Mouse (Mus musculus): Measurements from ENCODE around the gene Nsun3.

Nsun3 gene

DNA sequence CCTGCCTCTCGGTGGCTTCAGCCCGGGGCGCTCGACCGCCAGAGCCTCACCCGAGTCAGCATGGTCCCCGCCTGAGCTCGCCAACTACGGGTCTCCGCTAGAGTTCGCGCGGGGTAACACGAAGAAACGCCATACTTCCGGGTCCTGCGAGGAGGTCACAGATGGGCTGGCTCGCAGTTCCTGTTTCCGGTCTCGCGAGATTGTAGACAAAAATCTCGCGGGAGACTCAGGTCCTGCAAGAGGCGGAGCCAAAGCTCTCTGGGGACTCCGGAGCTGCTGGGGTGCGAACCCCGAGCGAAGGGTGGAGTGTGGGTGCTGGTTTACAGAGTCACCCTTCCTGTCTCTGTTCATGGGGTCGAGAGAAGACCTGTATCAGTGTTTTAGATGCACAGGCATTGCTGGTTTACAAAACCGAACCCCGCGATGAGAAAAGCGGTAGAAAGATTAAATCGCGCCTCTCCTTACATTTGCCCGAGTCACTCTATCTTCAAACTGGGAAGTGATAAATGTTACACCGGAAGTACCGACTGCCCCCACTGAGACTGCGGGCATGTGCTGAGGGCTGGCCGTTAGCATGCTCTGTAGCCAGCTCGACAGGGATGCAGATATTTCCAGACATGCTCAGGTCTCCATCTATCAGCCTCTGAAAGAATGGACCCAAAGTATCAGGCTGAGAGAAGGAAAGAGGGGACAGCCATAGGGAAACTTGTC is at the start of gene Nsun3:
TSS of gene Nsun3 (minus strand) at position 198 of the 711 bp plus-strand sequence.
- peak; percentile 96 for DNase-seq

GRCm38 (mm10) chr16:62834016-62834735 is 47.6 kb upstream of the Nsun3 start:
- DNase-seq = no peak

DNA sequence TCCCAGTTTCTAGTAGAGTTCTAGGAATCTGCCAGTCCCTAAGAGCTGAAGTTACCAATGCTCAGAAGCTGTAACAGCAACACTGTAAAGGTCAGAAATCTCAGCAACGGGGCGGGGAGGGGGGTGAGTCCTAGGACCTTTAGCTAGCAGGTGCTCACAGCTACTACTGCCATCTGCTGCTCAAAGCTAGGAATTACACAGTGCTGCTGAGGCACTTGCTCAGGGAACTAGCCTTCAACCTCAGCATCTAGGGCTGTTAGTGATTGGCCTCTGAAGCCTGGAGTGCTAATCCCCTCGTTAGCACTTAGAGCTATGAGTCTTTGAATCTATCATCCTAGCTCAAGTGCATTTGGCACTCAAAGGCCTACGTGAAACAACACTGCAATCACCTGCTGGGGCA is 45.9 kb upstream of the Nsun3 start:
- peak; percentile 54 for DNase-seq

DNA sequence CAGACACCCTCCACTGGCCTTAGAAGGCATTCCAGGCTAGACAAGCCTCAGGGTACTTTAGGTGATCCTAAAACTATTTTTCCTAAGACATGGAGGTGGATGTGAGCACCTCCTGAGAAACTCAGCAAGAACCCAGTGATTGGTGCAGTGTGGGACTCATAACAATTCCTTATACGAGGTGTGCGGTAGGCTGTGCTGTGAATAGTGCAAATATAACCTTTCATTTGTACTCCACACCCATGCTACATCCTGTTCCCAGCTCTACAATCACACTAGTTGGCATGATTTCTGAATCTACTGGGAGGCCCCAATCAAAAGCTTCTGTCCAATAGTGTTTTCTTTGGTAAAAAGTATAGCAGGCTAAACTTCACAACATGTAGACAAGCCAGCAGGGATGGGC is 45.4 kb upstream of the Nsun3 start:
- no peak for DNase-seq

DNA sequence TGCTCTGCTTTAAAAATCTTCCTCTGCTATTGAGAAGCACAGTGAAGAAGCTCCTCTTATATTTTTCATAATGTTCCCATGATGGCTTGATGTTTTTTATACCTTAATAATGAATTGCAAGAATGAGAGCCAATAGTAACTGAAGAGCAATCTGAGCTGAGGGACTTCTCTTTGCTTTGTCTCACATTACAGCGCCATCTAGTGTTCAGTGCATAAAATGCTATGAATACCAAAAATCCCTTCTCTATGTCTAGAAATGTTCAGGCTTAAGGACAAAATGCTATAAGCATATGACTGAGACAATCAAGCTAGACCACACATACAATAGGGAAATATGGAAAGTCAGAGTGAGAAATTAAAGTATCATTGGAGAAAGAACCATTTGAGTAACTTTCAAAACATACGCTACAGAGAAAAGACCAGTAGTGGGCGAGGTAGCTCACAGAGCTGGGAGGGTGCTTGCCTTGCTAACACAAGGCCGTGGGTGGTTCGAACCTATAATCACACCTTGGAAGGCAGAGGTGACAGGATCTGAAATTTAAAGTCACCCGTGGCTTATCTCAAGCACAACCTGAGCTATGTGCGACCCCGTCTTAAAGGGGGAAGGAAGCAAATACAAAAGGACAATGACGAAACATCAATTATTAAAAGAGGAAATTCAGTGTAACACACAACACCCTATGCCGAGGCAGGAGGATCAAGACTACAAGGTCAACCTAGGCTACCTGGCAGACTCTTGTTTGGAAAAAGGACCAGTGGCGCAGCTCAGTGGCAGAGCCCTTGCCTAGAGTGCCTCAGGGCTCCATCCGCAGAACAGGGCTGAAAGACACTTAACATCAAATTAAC is 39.8 kb upstream of the Nsun3 start:
- peak; percentile 21 for DNase-seq

GRCm38 (mm10) chr16:62822472-62822871 is 35.9 kb upstream of the Nsun3 start:
- no peak for DNase-seq

DNA sequence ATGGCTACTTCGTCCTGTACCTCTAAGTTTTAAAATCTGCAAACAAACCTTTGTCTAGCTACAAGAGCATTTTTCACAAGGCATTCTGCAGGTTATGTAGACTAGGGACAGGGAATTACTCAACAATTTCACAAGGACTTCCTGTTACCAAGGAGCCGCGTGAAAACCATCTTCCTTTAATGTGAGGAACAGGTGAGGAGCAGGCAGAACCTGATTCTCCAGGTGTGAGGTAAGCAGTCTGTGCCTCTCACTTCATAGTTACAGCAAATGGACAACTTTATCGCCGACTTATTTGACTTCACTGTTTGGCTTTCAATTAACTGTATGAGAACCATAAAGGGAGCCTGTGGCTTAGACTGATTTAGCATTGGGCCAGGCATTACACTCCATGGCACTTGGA is 27.9 kb upstream of the Nsun3 start, which contains the start of gene Stx19:
TSS of gene Stx19 (plus strand) at position 186 of the 400 bp plus-strand sequence.
- DNase-seq = no peak

DNA sequence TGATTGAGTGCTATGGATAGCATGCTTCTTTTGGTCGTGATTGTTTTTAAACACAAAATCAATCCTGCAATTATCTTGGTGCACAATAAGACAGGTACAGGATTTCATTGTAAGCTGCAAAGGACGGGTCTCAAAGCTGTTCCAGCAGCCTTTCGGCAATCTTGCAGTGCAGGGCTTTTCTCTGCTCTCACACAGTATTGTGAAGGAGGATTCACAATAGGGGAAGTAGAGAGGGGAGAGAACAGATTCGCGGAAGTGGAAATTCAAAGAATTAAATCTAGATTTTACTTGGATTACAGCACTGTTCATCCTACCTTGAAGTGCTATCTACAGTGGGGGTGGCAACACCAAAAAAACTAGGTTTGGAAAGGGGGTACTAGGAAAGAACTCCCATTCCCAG is 27.2 kb upstream of the Nsun3 start:
- DNase-seq = no peak

- DNase-seq = no peak
Measured at GRCm38 (mm10) chr16:62810855-62811254, 24.2 kb upstream of the Nsun3 start.

- DNase-seq = no peak
Measured at GRCm38 (mm10) chr16:62807249-62807979, 20.8 kb upstream of the Nsun3 start.

GRCm38 (mm10) chr16:62804621-62805020 is 18.0 kb upstream of the Nsun3 start:
- DNase-seq = no peak

GRCm38 (mm10) chr16:62799839-62800238 is 13.2 kb upstream of the Nsun3 start:
- DNase-seq = no peak

DNA sequence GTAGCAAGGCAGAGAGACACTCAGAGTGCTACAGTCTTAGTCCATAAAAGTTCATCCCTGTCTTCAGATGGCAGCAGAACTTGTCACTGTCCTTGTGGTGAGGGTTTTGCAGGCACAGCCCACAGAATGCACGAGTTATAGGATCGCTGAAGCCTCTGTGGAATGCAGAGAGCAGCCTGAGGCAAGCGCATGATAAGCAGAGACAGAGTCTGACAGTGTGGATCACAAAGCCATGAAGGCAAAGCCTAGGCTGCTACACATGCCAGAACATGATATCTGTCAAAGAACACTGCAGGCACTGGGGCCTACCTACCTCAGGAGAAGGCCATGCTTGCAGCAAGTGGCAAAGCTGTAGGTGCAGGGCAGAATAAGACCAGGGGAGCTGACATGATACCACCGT is 12.8 kb upstream of the Nsun3 start:
- DNase-seq = no peak

- no peak for DNase-seq
Measured at GRCm38 (mm10) chr16:62798808-62799207, 12.2 kb upstream of the Nsun3 start.

DNA sequence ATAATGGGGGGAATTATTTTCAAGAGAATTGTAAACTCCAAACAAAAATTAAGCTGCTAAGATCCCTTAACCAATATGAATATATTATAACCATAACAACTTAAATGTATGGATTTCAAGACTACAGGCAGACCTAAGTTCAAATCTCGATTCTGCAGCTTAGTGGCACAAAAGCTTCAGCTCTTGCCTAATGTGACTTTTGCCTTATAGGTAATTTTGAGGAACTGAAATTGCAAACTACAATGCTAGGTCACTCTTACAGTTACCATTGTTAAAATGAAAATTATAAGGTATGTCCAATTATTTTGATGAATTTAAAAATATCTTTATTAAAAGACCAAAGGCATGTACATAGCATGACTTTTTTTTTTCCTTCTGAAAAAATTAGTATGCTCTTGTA is 10.0 kb upstream of the Nsun3 start:
- no peak for DNase-seq

- peak; percentile 18 for DNase-seq
Measured at GRCm38 (mm10) chr16:62782229-62782628, 4.4 kb downstream of the Nsun3 start.

- DNase-seq = no peak
Measured at GRCm38 (mm10) chr16:62778282-62778681, 8.3 kb downstream of the Nsun3 start.

DNA sequence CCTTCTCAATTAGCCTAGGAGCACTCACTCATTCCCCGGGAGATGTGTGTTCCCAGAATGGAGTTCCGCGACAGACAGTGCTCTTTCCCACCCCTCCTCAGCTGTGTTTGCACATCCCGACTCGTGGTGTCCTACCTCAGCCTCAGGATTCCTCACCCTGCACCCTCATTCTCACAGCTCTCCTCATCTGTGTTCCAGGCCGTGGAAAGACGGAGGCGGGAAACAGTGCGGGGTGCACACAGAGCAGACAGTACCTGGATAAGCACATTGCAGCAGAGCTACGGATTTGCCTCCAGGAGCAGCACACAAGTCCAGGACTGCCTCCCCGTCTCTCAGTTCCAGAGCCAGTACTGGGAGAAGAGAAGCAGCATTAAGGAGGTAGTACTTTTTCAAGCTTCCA is 10.6 kb downstream of the Nsun3 start:
- no peak for DNase-seq

- DNase-seq = no peak
Measured at GRCm38 (mm10) chr16:62773462-62773861, 13.2 kb downstream of the Nsun3 start.

DNA sequence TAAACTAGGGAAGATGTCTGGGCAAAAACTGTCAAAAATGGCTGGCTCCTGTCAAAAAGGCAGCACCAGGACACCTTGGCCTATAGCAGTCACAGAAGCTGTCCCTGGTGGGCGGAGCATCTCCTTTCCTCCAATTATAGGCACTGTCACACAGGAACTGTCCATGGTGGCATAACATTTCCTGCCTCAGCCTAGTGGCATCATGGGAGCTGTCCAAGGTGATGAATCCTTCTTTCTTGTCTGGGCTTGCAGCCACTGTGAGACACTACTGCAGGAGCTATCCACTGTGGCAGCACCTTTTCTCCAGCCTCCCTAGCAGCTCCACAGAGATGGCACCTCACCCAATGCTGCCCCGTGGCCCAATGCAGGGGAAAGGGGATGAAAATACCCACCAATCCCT is 28.3 kb downstream of the Nsun3 start:
- DNase-seq = peak; percentile 11

DNA sequence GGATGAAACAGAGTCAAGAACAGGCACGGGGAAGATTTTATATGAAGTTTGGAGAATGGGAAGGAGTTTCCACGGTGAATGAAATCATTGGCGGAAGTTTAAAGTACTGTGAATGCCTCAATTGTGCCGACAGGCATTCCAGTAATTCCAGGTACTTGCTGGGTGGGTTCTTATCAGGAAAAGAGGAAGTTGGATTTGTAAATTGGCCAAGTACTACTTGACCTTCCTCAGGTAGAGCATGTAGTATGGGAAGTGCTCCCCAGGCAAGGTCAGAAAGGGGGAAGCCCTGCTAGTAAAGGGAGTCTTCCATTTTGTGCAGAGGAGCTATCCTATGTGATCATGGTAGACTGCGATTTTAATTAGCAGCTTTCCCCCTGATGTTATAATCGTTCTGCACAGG is 31.3 kb downstream of the Nsun3 start:
- DNase-seq = no peak

- no peak for DNase-seq
Measured at GRCm38 (mm10) chr16:62753597-62753996, 33.0 kb downstream of the Nsun3 start.

GRCm38 (mm10) chr16:62753079-62753478 is 33.5 kb downstream of the Nsun3 start:
- DNase-seq = no peak
